Mouse (Mus musculus) left cerebral cortex, postnatal 10 days (tissue): ENCODE measurements around the gene Plekhn1. TPM values are rescaled to one million over a fixed set of nuclear protein-coding genes. Genes with fewer than 3 reads are reported as not detected.

Experiments used
- DNase-seq, 2 experiments: peaks; one replicate each; pipeline ENCODE4 v3.0.0; 2021 to 2022; ENCODE audit warnings: low spot score in 2 of 2, mixed read lengths in 1 of 2; ENCODE audit errors: extremely low spot score in 1 of 2
- intact Hi-C: fragments of 180-260 bp; cut with DNase I; formaldehyde crosslinking; loops from one replicate; pipeline ENCODE4 v1.15.1; 2025
- microRNA-seq: library from miRNA; unstranded; fragments of <30 nt; microRNA quantifications from one replicate; pipeline ENCODE4 v1.2.0, GENCODE M21; 2022
- total RNA-seq, 2 experiments: library from RNA; stranded (reverse); gene quantifications; 2 replicates each; pipeline ENCODE4 v1.2.3; 2021

The Plekhn1 gene
- total RNA-seq, 2 experiments from 2014 or later, result 33.0 to 37.4 TPM

DNA sequence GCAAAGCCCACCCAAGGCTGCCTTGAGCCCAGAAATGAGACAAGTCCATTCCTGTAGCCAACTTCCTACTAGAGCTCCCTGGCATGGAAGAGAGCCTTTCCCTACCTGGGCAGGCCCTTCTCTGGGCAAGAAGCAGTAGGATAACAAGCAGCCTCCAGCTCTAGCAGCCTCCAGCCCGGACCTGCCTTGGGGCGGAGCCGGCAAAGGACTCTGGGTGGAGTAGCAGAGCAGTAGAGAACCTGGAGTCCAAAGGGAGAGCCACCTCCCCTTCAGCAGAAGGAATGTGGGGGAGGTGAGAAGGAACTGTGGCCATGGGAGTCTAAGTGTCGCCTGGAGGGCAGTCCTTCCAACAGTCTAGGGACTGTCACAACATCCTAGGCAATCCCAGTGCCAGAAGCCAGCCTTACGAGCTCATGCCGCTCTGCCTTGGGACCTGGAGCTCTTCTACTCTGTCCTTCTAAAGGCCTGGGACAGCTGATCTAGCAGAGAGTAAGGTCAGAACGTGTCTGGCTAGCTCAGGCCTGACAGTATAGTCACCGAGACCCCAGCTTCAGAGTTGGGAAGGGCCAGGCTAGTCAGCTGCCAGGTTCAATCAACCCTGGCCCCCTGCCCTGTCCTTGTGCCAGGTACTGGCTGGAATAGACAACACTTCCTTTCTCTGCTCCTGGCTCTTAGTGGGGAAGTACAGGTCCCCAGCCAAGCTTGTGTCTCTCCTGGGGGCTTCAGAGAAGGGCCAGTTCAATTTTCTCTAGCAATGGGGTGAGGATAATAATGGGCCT, 42.0 kb downstream of the Plekhn1 start:
- DNase-seq, result peak in 1 of 2 experiments; percentile 56
- intact Hi-C loops, result no loop called here

DNA sequence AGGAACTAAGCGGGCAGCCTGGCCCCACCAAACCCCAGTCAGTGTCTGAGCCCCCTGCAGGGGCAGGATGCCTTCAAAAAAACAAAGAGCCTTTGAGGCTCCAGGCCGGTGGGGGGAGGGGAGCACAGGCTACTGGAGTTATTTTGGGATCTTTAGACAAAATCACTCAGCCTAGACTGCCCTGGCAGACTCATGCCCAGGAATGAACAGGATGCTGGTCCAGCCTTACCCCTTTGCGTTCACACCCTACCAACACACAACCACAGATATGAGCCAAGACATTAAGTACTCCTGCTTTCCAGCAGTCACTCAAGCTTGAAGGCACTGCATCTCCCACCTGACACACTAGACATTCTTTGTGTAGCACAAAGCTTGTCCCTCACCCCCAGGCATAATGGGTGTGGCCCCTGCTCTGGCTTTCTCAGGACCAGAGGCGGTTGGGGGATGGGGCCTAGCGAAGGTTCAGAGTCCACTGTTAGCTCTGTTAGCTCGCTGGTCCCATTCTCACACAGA, 45.8 kb downstream of the Plekhn1 start:
- intact Hi-C loops, result no loop called here
- DNase-seq, result peak in 1 of 2 experiments; percentile 92

DNA sequence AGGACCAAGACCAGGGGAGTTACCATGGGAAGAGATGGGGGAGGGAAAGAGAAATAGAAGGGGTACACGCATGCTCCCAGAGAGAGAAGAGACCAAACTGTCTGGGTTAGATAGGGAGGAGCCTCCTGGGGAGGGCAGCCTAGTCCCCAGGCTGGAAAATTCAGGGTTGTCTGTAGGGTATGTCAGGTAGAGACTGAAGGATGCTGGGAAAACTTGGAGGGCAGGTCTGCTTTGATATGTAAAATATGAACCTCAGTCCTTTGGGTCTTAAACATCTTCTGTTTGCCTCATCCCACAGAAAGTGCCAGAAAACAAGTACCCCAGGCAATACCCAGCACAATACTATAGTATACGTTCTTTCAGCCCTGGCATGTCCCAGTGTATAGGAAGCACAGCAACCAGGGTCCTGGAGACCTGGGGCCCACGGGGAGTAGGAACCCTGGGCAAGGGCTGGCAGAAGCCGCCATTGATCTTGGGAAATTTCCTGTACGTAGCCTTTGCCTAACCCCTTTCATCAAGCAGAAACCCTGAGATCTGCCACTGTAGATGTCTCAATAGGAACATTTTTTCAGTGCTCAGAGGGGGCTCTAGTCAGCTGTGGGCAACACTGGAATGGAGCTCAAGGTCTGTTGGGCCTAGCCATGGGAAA, 46.4 kb downstream of the Plekhn1 start:
- peak in 1 of 2 experiments; percentile 11 for DNase-seq
- intact Hi-C loops, result no loop called here

DNA sequence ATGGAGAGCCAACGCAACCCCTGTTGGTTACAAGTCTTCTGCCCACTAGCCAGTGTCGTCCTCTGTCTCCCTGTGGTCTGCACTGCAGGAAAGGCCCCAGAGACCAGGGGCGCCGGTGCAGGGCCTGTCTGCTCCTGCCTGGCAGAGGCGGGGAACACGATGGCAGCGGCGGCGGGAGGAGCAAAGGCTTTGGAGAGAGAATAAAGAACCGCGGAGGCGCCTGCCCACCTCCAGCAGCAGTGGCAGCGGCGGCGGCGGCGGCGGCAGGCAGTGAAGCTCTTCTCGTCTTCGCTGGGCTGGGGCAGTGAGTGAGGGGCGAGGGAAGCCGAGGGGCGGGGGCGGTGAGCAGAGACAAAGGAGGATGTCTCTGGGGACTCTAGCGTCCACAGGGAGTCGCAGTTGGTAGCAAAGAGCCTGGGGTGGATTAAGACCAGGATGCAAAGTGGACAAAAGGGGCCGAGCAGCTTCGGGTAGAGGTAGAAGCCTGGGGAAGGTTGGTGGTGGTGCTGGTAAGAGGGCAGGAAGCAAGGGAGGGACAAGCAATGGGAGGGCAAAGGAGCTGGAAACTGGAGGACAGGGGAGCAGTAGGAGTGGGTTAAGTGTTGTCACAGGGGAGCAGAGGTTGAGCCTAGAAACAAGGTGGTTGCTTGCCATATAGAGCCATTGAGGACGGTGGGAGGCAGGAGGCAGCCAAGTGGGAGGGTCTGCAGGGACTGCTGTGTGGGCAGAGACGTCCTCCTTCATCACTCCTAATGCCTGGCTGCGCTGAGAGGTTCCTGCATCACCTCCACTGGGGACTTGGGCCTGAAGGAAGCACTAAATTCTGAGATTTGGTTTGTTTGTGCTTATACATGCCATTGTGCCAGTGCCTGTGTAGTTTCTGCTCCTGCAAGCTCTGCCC, 48.5 kb downstream of the Plekhn1 start:
- DNase-seq, result peak in 1 of 2 experiments; percentile 78
- intact Hi-C loops, result no loop called here

DNA sequence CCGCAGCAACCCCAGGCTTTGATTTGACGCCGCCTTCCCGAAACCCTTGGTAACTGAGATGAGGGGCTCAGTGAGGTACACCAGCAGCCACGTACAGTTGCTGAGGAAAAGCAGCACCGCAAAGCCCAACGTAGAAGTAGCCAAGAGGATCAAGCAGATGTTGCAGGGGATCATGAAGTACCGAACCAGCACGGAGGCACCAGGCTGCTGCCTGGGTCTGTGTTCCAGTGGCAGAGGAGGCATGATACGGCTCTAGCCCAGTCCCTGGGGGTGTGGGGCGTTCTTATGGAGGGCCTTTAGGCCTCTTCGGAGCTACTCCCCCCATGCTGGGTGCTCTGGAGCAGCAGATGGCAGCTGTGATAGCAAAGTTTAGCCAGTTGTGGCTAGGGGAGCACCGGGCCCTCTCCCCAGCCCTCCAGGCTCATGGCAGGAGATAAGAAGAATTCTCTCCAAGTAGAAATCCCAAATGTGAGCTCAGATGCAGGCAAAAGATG, 49.2 kb downstream of the Plekhn1 start:
- intact Hi-C loops, result no loop called here
- DNase-seq, result peak in 1 of 2 experiments; percentile 46

DNA sequence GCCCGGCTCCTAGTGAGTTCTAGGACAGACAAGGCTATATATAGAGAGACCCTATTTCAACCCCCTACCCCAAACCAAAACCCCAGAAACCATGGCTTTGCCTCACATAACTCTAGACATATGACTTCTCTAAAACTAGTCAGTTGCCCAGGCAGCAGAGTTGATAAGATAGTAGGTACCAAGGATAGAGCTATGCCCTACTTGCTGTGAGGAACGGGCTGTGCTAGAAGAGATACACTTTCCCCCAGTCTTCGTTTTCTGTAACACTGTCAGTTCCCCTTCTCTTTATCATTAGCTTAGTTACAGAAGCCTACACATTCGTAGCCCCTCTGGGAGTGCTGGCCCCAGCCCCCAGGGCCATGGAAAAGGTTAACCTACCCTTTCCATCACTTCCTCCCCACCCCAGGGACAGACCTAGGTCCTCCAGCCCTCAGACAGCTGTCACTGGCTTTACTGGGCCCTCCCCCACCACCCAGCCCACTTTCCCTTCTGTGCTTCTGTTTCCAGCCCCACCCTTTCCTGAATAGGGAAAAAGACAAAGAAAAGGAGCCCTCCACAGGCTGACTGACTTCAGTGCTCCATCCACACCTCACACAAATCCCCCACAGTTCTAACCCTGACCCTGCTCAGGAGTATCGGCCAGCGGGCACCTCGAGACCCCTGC, 50.2 kb downstream of the Plekhn1 start:
- intact Hi-C loops, result loop anchor here (5.0 kb wide), 1 partner anchor 57 kb away; no protein-coding TSS in a partner anchor
- peak in 1 of 2 experiments; percentile 52 for DNase-seq

DNA sequence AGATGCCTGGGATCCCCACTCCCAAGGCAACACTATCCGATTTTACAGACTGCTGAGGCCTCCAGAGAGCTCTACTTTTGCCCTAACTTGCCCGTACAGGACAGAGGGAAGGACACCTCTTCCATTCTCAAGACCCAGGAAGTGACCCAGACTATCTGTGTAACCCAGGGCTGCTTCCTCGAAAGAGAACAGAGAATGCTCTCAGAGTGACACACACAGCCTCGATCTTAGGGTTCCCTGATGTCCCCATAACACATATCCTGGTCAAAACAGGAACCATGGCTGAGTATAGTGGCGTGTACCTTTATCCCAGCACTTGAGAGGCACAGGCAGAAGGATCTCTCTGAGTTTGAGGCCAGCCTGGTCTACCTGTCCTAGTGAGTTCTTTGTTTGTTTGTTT, 50.9 kb downstream of the Plekhn1 start:
- intact Hi-C loops, result loop anchor here (5.0 kb wide), 1 partner anchor 56 kb away; no protein-coding TSS in a partner anchor
- no peak for DNase-seq

DNA sequence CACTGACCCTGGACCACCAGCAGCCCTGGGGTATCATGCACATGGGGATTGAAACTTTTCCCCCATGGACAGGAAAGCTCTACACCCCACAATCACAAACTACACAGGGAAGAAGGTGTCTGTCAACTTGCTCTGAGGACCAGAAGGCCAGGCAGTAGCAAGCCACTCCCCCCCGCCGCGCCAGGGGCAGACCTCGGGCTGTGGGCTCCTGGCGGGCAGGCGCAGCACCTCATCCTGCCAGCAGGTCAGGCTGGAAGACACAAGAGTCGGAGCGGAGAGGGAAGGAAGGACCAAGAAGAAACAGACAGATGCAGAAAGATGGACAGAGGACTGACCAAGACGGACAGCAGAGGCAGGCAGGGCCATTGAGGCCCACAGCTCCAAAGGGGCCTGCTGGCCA, 57.0 kb downstream of the Plekhn1 start:
- intact Hi-C loops, result no loop called here

DNA sequence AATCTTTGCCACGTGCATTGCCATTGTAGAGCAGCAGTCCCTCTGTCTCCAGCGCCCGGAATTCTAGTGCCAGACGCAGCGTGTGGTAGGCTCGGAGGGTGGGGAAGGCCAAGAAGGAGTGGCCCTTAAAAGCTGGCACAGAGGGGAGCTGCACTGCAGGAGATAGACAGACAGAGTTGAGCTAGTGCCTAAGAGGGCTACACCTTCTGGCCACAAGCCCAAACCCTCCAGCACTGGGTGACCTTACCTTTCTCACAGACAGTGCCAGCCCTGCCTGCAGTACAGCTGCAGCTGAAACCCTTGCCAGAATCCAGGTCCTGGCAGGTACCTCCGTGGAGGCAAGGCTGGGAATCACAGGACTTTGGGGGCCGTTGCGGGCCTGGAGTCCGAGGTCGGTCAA, 62.8 kb downstream of the Plekhn1 start:
- peak in 1 of 2 experiments; percentile 30 for DNase-seq
- intact Hi-C loops, result no loop called here

More for the DNA sequence above, 57.0 kb downstream of the Plekhn1 start:
- DNase-seq, result peak in 1 of 2 experiments; percentile 26

Small RNAs within 50 kb of the gene (microRNA-seq; reads per million reads assigned to microRNA genes)
- gene Mir7658, result 8.6 reads per million, percentile 28 among the genes with 10 or more reads in this experiment

Other genes with a start within 250 kb of the Plekhn1 start
- gene B3galt6, start 242.2 kb downstream of the Plekhn1 start, total RNA-seq, result 10 to 100 TPM; 11.4 to 11.8 TPM
- gene Sdf4, start 242.0 kb downstream of the Plekhn1 start, total RNA-seq, result 100 to 1,000 TPM; 136 to 139 TPM
- gene Tnfrsf4, start 221.0 kb downstream of the Plekhn1 start, total RNA-seq, result 1 to 10 TPM in 1 of 2 experiments, under 1 TPM in 1; 0.32 to 1.4 TPM
- gene Tnfrsf18, start 208.7 kb downstream of the Plekhn1 start, total RNA-seq, result not detected
- not detected for gene Ttll10, start 175.4 kb downstream of the Plekhn1 start, total RNA-seq
- gene 9430015G10Rik, start 124.9 kb downstream of the Plekhn1 start, total RNA-seq, result 10 to 100 TPM; 26.5 to 27.9 TPM
- under 1 TPM; 0.22 to 0.34 TPM for gene Rnf223, start 104.3 kb downstream of the Plekhn1 start, total RNA-seq
- 100 to 1,000 TPM; 237 to 253 TPM for gene Agrn, start 37.4 kb downstream of the Plekhn1 start, total RNA-seq
- under 1 TPM; 0.49 to 0.79 TPM for gene Isg15, start 34.0 kb downstream of the Plekhn1 start, total RNA-seq
- gene AW011738, start 31.6 kb downstream of the Plekhn1 start, total RNA-seq, result 1 to 10 TPM; 3.2 to 4.2 TPM
- gene Perm1, start 19.0 kb downstream of the Plekhn1 start, total RNA-seq, result under 1 TPM; 0.22 to 0.28 TPM
- gene Noc2l, start 1.2 kb upstream of the Plekhn1 start, total RNA-seq, result 10 to 100 TPM; 61.8 to 63.1 TPM
- gene Samd11, start 20.8 kb upstream of the Plekhn1 start, total RNA-seq, result 1 to 10 TPM; 5.2 to 5.4 TPM
- gene Vmn2r-ps159, start 96.2 kb upstream of the Plekhn1 start, total RNA-seq, result not detected